Mouse (Mus musculus) kidney, adult 11 months (tissue): ENCODE measurements at regions not wholly inside any gene's neighbourhood (a gene's known extent, or its start where the extent isn't known, plus 50 kb on each side); places are given as distances from the start of the nearest gene placed in this dataset.

ENCODE experiments used
- DNase-seq: peaks from one replicate; pipeline ENCODE4 v3.0.0; 2022

GRCm38 (mm10) chr3:52158788-52159260 lies 53.9 kb upstream of the Maml3 start:
- no peak for DNase-seq

GRCm38 (mm10) chr3:52161688-52162087 lies 56.8 kb upstream of the Maml3 start:
- no peak for DNase-seq

- no peak for DNase-seq
Measured at GRCm38 (mm10) chr3:52163990-52164389, 59.1 kb upstream of the Maml3 start.

GRCm38 (mm10) chr3:52167420-52167819 lies 62.5 kb upstream of the Maml3 start:
- no peak for DNase-seq

- no peak for DNase-seq
Measured at GRCm38 (mm10) chr3:52170847-52171246, 66.0 kb upstream of the Maml3 start.

GRCm38 (mm10) chr3:52171303-52171702 lies 66.4 kb upstream of the Maml3 start:
- DNase-seq: no peak

- DNase-seq: no peak
Measured at GRCm38 (mm10) chr3:52173490-52173889, 68.6 kb upstream of the Maml3 start.

GRCm38 (mm10) chr3:52176108-52176507 lies 71.2 kb upstream of the Maml3 start:
- no peak for DNase-seq

- no peak for DNase-seq
Measured at GRCm38 (mm10) chr3:52178851-52179250, 74.0 kb upstream of the Maml3 start.

GRCm38 (mm10) chr3:52179686-52180085 lies 74.8 kb upstream of the Maml3 start:
- peak; percentile 35 for DNase-seq

- DNase-seq: no peak
Measured at GRCm38 (mm10) chr3:52180306-52180705, 75.4 kb upstream of the Maml3 start.

- DNase-seq: peak; percentile 58
Measured at GRCm38 (mm10) chr3:52180785-52181184, 75.9 kb upstream of the Maml3 start.

- DNase-seq: no peak
Measured at GRCm38 (mm10) chr3:52181326-52182101, 76.6 kb upstream of the Maml3 start.

GRCm38 (mm10) chr3:52184241-52184640 lies 79.4 kb upstream of the Maml3 start:
- no peak for DNase-seq

GRCm38 (mm10) chr3:52185351-52185750 lies 80.5 kb upstream of the Maml3 start:
- DNase-seq: no peak

- no peak for DNase-seq
Measured at GRCm38 (mm10) chr3:52187401-52187801, 80.7 kb upstream of the Foxo1 start.

- DNase-seq: no peak
Measured at GRCm38 (mm10) chr3:52188303-52188702, 79.8 kb upstream of the Foxo1 start.

- no peak for DNase-seq
Measured at GRCm38 (mm10) chr3:52189016-52189415, 79.1 kb upstream of the Foxo1 start.

GRCm38 (mm10) chr3:52190021-52190420 lies 78.1 kb upstream of the Foxo1 start:
- no peak for DNase-seq

GRCm38 (mm10) chr3:52193026-52193425 lies 75.1 kb upstream of the Foxo1 start:
- no peak for DNase-seq

- DNase-seq: no peak
Measured at GRCm38 (mm10) chr3:52194216-52194615, 73.9 kb upstream of the Foxo1 start.

GRCm38 (mm10) chr3:52195486-52195885 lies 72.7 kb upstream of the Foxo1 start:
- no peak for DNase-seq

GRCm38 (mm10) chr3:52196047-52196935 lies 71.8 kb upstream of the Foxo1 start:
- DNase-seq: peak; percentile 33

GRCm38 (mm10) chr3:52196936-52197246 lies 71.2 kb upstream of the Foxo1 start:
- DNase-seq: no peak
